Mouse (Mus musculus): ENCODE results near the gene Pdxk. TPM values are rescaled to one million over a fixed set of nuclear protein-coding genes. Genes with fewer than 3 reads are reported as not detected.
"Not testable (repeated sequence)": the region's sequence is repeated elsewhere in the genome, so short reads cannot be mapped to it uniquely, and the experiment has no call there.

Pdxk gene
- polyA plus RNA-seq (2015; fragmentation: Nextera tagmentation; extraction: Ambion mirVana), result 17.2 and 20.4 TPM in 2 replicates

DNA sequence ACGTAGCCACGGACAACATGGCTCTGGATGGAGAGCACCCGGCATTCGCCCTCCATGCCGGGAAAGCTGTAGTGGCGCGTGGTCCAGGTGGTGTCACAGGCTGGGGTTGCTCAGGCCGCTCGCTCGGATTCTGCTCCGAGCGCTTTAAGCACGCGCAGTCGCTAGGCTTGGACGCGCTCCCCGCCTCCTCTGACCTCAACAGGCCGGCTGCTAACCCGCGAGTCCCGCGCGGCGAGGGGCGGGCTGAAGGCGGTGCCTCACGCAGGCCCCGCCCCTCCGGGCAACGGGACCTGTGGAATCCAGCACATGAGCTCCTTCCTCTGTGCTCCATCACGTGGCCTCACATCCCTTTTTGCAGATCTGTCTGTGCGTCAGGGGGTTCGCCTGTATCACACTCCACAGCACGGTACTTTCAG lies at the start of gene Pdxk:
TSS of gene Pdxk (minus strand) at position 184 of the 416 bp plus-strand sequence.
- H3K27me3 ChIP-seq, result no peaks in the 10 kb centered on the region

DNA sequence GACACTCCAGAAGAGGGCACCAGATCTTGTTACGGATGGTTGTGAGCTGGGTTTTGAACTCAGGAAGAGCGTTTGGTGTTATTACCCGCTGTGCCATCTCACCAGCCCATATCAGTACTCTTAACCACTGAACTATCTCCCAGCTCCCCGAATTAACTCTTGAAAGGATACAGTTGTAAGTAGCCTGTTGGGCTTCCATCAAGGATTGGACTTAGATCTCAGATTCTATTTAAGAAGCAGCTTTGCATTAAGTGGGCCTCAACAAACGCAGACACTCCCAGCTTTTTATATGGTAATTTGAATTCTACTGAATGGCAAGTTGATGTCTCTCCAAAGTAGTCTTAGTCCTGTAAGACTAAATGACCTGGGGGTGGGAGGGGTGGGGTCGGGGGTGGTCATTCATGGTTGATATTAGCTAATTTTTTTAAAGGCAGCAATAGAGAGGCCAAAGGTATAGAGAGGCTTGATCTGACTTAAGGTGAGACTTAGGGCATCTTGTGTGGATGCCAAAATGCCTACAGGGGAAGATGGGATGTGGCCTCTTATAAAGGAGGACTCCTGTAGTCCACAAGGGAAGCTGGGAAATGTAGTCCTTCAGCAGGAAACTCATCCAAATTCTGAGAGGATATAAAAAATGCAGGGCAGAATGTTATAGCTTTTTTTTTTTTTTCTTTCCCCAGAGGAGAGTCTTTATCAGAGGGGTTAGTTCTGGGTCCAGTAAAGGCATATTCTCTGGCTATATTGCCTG lies 38.4 kb upstream of the Pdxk start:
- WGBS, result 82% methylated on average over 6 of the region's 6 CpGs
- no peak for ATAC-seq (replicated peaks; ENCODE audit: low FRiP score)
- no peaks in the 10 kb centered on the region for H3K27me3 ChIP-seq
- H3K9ac ChIP-seq, result no peak overlapping the region
- H3K36me3 ChIP-seq, result no peaks in the 10 kb centered on the region
- no peaks in the 10 kb centered on the region for H3K4me1 ChIP-seq
- H3K9me3 ChIP-seq (replicated peaks), result no peaks in the 10 kb centered on the region
- H3K27ac ChIP-seq, result no peak overlapping the region
- H3K4me3 ChIP-seq (replicated peaks), result no peak overlapping the region
- no peak overlapping the region for H3K4me2 ChIP-seq

More for the DNA sequence above, at the start of gene Pdxk:
- H3K4me1 ChIP-seq, result peaks cover 40% of the 10 kb centered on the region
- H3K36me3 ChIP-seq, result no peaks in the 10 kb centered on the region
- under 1% methylated on average over 35 of the region's 35 CpGs for WGBS
- peak within 1 kb of the TSS; percentile 49 for H3K27ac ChIP-seq
- no peaks in the 10 kb centered on the region for H3K9me3 ChIP-seq (replicated peaks)
- peak within 1 kb of the TSS; percentile 67 for H3K4me3 ChIP-seq (replicated peaks)
- peak; percentile 94 for ATAC-seq (replicated peaks; ENCODE audit: low FRiP score)
- peak within 1 kb of the TSS; percentile 100 for H3K4me2 ChIP-seq
- H3K9ac ChIP-seq, result peak within 1 kb of the TSS; percentile 69

DNA sequence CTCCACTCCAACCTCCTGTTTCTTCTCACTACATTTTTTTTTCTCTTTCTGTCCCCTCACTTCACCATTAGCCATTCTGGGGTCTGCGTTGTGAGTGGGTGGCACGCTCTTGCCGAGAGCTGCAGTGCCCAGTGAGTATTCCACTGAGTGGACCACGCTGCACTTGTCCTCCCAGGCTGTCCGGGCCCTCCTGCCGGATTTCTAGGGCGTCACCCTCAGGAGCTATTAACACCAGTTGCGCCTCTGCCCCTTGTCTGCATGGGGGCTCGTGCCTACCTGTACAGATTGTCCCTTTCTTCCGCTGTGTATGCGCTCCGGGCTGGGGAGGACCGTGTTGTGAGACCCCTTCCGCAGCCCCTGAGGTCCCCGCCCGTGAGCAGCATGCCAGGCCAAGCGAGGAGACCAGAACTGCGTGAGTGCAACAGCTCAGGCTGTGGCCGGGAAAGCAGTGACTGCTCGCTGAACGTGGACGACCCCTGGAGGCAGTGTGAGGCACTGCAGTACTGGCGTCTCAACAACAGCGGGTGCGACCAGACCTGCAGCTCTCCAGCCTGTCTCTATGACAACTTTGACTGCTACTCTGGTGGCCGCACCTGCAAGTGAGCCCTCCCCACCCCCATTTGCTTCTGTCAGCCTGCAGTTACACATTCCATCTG lies 22.8 kb upstream of the Pdxk start:
- Histone ChIP-seq H3K9me3 (replicated peaks) (no peaks in the 10 kb centered on the region), H3K27ac (no peak overlapping the region), H3K4me3 (replicated peaks) (peak overlapping the region; percentile 35), H3K36me3 (no peaks in the 10 kb centered on the region), H3K27me3 (peaks cover 20% of the 10 kb centered on the region; the same call in 1 of the 2 replicates), H3K4me2 (peak overlapping the region; percentile 66), H3K9ac (peak overlapping the region; percentile 33; the same call in 1 of the 2 replicates), H3K4me1 (peaks cover 9% of the 10 kb centered on the region)
- peak; percentile 87 for ATAC-seq (replicated peaks; ENCODE audit: low FRiP score)
- WGBS, result 9% methylated on average over 26 of the region's 26 CpGs

DNA sequence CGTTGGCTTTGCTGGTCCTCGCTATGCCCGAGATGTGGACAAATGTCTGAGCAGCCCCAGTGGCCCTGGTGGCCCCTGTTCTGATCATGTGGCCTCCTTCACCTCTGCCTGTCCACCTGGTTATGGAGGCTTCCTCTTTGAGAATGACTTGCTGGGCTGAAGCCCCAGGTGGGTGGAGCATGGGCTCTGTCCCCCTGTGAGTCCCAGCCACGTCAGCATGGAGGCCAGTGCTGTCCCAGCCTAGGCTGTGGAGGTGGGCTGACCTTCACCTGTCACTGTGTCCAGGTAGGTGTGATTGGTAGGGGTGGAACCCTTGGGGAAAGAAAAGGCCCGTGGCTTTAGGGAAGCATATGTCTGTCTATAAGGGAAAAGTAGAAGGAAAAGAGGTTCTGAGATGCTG lies 22.1 kb upstream of the Pdxk start:
- no peaks in the 10 kb centered on the region for H3K9me3 ChIP-seq (replicated peaks)
- WGBS, result 67% methylated on average over 5 of the region's 5 CpGs
- H3K27ac ChIP-seq, result no peak overlapping the region
- H3K4me1 ChIP-seq, result peaks cover 14% of the 10 kb centered on the region
- peaks cover 22% of the 10 kb centered on the region; the same call in 1 of the 2 replicates for H3K27me3 ChIP-seq
- no peak overlapping the region for H3K4me2 ChIP-seq
- H3K4me3 ChIP-seq (replicated peaks), result no peak overlapping the region
- no peaks in the 10 kb centered on the region for H3K36me3 ChIP-seq
- ATAC-seq (replicated peaks; ENCODE audit: low FRiP score), result no peak
- H3K9ac ChIP-seq, result no peak overlapping the region

DNA sequence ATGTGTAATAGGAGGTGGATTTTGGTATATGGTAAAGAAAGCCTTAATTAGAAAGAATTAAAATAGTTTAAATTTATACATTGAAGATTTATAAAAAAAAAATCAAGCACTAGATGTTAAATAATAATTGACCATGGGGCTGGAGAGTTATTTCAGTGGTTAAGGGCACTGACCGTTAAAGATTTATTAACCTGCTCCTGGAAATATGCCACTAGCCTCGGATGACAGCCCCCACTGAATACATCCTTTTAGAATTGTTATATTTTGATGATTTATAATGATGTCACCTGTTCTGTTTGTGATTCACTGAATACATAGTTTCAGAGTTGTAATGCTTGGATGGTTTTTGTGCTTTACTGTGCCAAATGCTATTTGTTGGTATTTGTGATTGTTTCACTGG lies 20.6 kb upstream of the Pdxk start:
- not testable (repeated sequence) for H3K9me3 ChIP-seq (replicated peaks); H3K4me3 ChIP-seq (replicated peaks); H3K36me3 ChIP-seq; H3K27ac ChIP-seq; H3K9ac ChIP-seq; H3K4me2 ChIP-seq; ATAC-seq (replicated peaks; ENCODE audit: low FRiP score)
- 41% methylated on average over 2 of the region's 2 CpGs for WGBS
- Histone ChIP-seq H3K4me1 (peaks cover 21% of the 10 kb centered on the region), H3K27me3 (peaks cover 22% of the 10 kb centered on the region; the same call in 1 of the 2 replicates)

DNA sequence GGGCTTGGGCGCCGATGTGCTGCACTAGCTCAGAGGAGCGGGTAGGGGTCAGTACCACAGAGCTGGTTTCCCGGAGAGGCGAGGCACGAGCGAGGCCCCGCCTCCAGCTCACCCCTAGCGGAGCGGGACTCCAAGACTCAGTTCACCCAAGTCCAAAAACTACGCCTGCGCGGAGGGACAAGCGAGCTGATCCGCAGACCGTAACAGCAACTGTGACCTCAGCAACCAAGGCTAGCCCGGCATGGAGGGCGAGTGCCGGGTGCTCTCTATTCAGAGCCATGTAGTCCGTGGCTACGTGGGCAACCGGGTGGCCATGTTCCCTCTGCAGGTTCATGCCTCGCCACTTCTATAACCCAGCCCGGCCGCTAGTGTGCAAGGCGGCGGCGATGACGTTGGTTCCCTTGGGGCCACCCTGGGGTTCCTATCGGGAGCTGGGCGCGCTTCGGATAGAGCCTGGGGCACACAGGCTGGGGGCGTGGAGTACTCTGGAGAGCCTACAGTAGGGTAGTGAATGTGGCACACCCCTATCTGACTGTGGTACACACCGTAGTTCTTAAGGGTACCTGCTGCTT lies 17.2 kb upstream of the Pdxk start:
- peak overlapping the region; percentile 91 for H3K4me2 ChIP-seq
- peak overlapping the region; percentile 47 for H3K9ac ChIP-seq
- peaks cover 13% of the 10 kb centered on the region for H3K4me1 ChIP-seq
- H3K4me3 ChIP-seq (replicated peaks), result peak overlapping the region; percentile 54
- no peak overlapping the region for H3K27ac ChIP-seq
- no peaks in the 10 kb centered on the region for H3K36me3 ChIP-seq
- whole genome bisulfite sequencing, result under 1% methylated on average over 35 of the region's 35 CpGs
- ATAC-seq (replicated peaks; ENCODE audit: low FRiP score), result peak; percentile 97
- no peaks in the 10 kb centered on the region for H3K9me3 ChIP-seq (replicated peaks)
- peaks cover 19% of the 10 kb centered on the region; the same call in 1 of the 2 replicates for H3K27me3 ChIP-seq

DNA sequence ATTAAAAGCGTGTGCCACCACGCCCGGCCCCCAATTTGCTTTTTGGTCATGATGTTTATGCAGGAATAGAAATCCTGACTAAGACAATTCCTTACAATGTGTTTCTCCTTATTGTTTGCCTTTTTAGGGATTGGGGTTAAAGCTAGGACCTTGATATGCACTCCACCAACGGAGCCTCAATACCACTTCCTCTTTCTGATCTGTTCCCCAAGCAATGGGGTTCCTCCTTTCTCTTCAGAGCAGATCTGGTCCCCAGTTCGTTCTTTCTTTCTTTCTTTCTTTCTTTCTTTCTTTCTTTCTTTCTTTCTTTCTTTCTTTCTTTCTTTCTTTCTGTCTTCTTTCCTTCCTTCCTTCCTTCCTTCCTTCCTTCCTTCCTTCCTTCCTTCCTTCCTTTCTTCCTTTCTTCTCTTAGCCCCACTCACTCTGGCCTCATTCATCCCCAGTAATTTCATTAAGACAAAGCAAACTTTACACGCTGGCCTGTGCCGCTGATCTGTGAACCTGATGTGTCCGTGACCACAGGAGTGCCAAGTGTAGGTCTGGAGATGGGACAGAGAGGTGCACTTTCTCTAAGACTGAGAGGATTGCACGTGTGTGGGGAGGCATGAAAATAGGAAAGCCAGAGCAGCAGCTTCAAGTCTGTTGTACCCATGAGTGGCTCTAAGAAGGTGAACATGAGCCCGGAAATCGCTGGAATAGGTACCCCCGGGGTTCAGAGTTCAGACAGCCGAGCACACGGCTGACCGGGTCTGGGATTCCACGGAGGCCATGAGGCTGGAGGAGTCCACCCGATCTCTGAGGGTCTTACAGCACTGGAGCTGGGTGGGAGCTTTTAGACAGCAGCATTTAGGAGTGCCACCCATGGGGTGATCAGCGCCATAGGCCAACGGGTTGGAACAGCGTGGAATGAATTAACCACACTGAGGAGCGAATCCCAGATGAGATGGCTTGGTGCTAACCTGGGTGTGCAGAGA lies 16.5 kb upstream of the Pdxk start:
- peak overlapping the region; percentile 91 for H3K4me2 ChIP-seq
- no peaks in the 10 kb centered on the region for H3K9me3 ChIP-seq (replicated peaks)
- ATAC-seq (replicated peaks; ENCODE audit: low FRiP score), result no peak; the same call in 1 of the 2 replicates
- no peaks in the 10 kb centered on the region for H3K36me3 ChIP-seq
- H3K4me3 ChIP-seq (replicated peaks), result peak overlapping the region; percentile 54
- H3K27ac ChIP-seq, result no peak overlapping the region
- peaks cover 13% of the 10 kb centered on the region for H3K4me1 ChIP-seq
- WGBS, result 34% methylated on average over 21 of the region's 21 CpGs
- H3K9ac ChIP-seq, result peak overlapping the region; percentile 47
- peaks cover 13% of the 10 kb centered on the region; the same call in 1 of the 2 replicates for H3K27me3 ChIP-seq

DNA sequence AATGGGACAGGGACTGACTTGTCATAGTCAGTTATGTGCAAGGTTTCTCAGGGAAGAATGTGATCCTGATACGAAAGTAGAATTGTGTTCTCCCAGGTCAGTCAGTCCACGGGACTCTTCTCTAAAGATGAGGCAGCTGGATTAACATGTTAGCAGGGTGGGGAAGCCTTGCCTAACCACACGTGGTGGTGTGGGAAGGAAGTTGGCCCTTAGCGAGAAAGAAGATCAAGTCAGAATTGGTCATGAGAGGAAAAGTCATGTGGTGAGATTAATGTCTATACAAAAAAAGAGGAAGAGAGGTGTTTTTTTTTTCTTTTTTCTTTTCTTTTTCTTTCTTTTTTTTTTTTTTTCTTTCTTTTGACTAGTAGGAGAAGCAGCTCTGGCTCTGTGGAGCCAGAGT lies 12.0 kb upstream of the Pdxk start:
- Histone ChIP-seq H3K9me3 (replicated peaks) (no peaks in the 10 kb centered on the region), H3K4me1 (peaks cover 7% of the 10 kb centered on the region), H3K27ac (no peak overlapping the region), H3K36me3 (no peaks in the 10 kb centered on the region), H3K4me3 (replicated peaks) (no peak overlapping the region), H3K4me2 (no peak overlapping the region), H3K9ac (no peak overlapping the region), H3K27me3 (no peaks in the 10 kb centered on the region)
- WGBS, result 83% methylated on average over 4 of the region's 4 CpGs
- ATAC-seq (replicated peaks; ENCODE audit: low FRiP score), result no peak

DNA sequence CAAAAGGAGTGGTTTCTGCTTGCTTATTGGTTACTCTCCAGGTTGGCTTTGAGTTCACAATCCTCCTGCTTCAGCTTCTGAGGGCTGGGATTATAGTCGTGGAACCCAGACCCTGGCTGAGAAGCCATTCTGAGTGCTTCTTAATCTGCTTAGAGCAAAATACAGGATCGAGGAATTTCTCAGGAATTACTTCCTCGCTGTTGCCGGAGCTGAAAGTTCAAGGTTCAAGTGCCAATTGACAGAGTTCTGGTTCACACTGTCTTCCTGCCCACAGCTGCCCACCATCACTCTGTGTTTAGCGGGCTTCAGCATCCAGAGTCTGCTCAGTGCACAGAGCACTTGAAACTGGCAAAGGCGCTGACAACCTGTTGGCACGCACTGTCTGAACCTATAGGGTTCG lies 10.0 kb upstream of the Pdxk start:
- Histone ChIP-seq H3K9ac (no peak overlapping the region), H3K4me2 (no peak overlapping the region), H3K4me3 (replicated peaks) (no peak overlapping the region), H3K36me3 (no peaks in the 10 kb centered on the region), H3K4me1 (peaks cover 8% of the 10 kb centered on the region; the same call in 1 of the 2 replicates), H3K27ac (no peak overlapping the region), H3K9me3 (replicated peaks) (no peaks in the 10 kb centered on the region), H3K27me3 (no peaks in the 10 kb centered on the region)
- ATAC-seq (replicated peaks; ENCODE audit: low FRiP score), result no peak
- 80% methylated on average over 8 of the region's 8 CpGs for WGBS

DNA sequence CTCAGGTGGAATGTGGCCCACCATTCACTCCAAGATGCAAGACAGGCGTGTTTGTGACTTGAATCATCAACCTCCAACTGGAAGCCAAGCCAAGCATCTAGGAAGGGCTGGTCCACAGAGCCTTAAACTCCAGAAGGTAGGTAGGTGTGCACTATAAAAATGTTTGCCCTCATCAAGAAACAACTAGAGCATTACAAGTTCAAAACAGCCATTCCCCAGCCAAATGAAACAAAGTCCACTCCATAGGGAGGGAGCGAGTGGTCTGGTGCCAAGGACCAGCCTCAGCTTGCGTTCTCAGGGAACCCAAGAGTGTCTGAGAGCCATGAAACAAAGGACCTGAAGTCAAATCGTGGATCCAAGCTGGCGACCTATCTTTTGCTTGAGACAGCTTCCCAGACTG lies 8.7 kb upstream of the Pdxk start:
- H3K27me3 ChIP-seq, result no peaks in the 10 kb centered on the region
- H3K9ac ChIP-seq, result no peak overlapping the region
- H3K4me1 ChIP-seq, result peaks cover 8% of the 10 kb centered on the region; the same call in 1 of the 2 replicates
- WGBS, result 64% methylated on average over 5 of the region's 5 CpGs
- no peak overlapping the region for H3K4me2 ChIP-seq
- H3K27ac ChIP-seq, result no peak overlapping the region
- H3K9me3 ChIP-seq (replicated peaks), result no peaks in the 10 kb centered on the region
- H3K4me3 ChIP-seq (replicated peaks), result no peak overlapping the region
- ATAC-seq (replicated peaks; ENCODE audit: low FRiP score), result no peak
- H3K36me3 ChIP-seq, result no peaks in the 10 kb centered on the region

DNA sequence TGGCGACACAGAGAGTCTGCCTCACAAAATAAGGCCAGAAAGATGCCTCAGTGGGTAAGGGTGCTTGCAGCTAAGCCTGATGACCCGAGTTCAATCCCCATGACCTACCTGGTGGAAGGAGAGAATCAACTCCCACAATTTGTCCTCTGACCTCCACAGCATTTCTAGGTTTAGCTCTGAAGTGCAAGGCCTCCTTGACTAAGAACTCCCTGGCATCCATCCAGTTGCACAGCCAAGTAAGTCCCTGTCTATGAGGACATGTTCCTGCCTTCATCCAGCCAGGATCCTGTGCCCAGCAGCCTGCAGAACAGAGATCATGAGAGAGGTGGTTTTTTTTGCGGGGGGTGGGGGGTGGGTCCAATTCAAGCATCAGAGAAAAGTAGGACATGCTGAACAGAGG lies 7.3 kb upstream of the Pdxk start:
- WGBS, result 89% methylated on average over 3 of the region's 3 CpGs
- H3K9ac ChIP-seq, result no peak overlapping the region

More for the DNA sequence above, 7.3 kb upstream of the Pdxk start:
- Histone ChIP-seq H3K4me2 (no peak overlapping the region), H3K4me1 (peaks cover 8% of the 10 kb centered on the region; the same call in 1 of the 2 replicates), H3K4me3 (replicated peaks) (no peak overlapping the region), H3K27me3 (no peaks in the 10 kb centered on the region), H3K9me3 (replicated peaks) (no peaks in the 10 kb centered on the region), H3K36me3 (no peaks in the 10 kb centered on the region), H3K27ac (no peak overlapping the region)
- ATAC-seq (replicated peaks; ENCODE audit: low FRiP score), result no peak

Measured in kidney, embryonic 15.5 days (tissue).